Mouse (Mus musculus) thymus, postnatal 25 days (tissue): ENCODE results near the gene Nudt14.

Experiments
- DNase-seq: peaks from one replicate; pipeline ENCODE4 v3.0.0; 2022

The Nudt14 gene

DNA sequence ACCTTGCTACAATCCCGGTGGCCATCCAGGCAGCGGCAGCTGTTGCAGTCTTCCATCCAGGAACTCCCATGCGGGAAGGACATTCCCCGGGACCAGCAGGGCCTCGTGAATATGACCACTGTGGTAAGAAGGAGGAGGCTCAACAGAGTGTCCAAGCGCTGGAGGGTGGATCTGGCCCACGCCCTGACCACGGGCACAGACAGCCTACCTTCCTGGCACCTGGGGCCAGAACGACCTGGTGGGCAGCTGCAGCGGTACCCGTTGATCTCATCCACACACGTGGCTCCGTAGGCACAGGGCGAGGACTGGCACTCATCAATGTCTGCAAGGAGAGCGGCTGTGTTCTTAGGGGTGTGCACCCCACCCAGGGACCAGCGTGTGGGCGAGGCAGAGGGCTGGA, 30.2 kb downstream of the Nudt14 start:
- no peak for DNase-seq

GRCm38 (mm10) chr12:112908991-112909390, 32.9 kb downstream of the Nudt14 start:
- no peak for DNase-seq

GRCm38 (mm10) chr12:112905001-112905400, 36.9 kb downstream of the Nudt14 start:
- no peak for DNase-seq

DNA sequence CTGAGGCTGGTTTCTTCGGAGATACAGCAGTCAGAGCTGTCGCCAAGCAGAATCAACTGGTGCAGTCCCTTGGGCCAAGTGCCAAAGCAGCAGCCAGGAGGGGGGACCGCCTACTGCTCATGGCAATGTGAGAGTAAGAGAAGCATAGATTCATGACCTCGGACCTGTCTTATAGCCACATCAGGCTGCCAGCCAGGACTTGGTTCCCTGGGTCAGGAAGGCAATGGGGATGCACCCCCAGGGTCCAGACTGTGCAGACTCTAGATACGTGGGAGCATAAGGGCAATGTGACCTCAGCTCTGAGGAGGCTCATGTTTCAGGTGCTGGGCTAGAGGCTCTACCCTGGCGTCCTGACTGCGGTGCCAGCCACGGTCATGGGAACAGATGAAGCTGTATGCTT, 38.0 kb downstream of the Nudt14 start:
- DNase-seq: no peak

DNA sequence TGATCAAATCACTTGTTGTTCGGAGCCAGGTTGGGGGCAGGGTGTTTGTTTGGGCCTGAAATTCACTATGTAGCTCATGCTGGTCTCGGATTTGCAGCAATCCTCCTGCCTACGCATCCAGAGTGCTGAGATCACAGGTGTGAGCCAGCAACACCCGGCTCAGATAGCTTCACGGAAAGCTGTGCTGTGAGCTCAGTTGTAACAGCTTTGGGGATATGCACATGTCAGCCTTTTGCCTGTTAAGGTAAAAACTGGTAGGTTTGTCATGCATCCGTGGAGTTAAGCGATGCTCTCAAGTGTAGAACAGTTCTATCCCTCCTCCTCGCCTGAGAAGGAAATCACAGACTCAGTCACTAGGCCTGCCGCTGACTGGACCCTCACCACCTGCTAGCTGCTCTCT, 41.3 kb downstream of the Nudt14 start:
- no peak for DNase-seq

DNA sequence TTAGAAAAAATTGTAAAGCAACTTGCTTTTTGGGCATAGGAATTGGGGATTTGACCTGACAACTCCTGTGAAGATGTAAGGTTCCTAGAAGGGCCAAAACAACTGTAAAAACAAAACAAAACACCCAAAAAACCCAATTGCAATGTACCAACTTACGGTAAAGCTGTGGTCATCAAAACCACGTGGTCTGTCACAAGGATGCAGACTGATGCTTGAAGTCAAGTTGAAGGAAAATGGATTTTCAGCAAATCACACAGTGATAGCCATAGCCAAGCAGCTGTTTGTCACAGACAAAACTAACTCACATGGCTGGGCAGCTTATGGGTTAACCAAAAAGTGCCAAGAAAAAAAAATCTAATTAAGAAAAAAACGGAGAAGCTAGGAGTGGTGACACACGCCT, 43.0 kb downstream of the Nudt14 start:
- DNase-seq: no peak

DNA sequence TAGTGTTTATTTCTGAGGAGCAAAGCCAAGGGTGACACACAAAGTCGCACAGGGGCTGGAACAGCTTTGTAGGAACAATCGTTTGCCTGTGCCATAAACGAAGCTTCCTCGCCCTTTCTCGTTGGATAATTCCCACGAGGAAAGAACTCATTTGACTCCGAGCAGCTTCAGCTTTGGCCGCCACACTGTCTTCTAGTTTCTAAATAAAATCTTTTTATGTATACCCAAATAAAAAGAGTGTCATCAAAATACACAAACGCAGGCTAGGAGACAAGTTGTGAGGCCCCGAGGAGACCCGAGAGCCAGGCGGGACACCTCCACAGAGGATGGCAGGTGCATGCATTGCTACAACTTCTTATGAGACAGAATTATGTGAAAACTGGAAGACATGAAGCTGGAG, 43.6 kb downstream of the Nudt14 start:
- no peak for DNase-seq

DNA sequence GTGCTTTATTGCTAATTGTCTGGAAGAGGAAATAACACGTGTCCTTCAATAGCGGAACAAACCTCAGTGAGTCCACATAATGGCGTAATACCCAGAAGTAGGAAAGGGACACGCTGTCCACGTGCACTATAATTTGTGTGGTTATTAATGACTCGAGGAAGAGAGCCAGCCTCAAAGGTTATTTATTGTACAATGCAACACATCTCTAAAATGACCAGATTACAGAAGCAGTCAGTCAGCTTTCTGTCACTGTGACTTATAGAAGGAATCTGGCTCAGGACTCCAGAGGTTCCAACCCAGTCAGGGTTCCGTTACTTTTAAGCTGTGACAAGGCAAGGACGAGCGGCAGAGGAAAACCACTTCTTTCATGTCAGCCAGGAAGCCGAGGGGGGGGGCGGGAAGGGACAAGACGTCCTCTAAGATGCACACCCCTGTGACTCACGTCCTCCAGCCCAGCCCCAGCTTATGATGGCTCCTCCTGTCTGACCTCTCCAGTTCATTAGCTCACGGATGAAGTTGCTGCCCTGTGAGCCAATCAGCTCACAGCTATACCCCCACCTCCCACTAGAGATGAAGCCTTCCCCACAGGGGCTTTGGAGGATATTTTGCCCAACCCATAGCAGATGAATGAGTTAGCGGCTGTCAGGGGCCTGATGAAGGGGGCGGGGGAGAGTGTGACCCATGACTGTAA, 44.3 kb downstream of the Nudt14 start:
- no peak for DNase-seq

- no peak for DNase-seq
Measured at GRCm38 (mm10) chr12:112894969-112895368, 47.0 kb downstream of the Nudt14 start.

- DNase-seq: no peak
Measured at GRCm38 (mm10) chr12:112894303-112894884, 47.5 kb downstream of the Nudt14 start.

DNA sequence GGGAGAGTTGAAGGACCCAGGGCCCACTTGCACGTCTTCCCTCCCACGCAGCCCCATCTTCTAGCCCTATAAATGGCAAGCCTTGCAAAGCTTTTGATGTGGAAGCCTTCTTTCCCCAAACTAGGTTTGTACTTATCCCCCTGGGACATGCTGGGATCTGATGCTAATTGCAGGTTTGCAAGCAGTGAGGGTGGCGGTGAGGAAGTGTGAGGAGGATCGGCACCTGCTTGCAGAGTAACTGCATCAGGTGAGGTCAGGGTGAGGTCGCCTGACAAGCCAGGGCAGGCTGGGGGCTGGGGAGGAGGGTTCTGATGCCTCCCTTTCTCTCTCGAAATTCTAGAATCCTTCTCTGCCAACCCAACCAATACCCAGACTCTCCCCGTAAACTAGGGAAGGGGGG, 56.5 kb downstream of the Nudt14 start:
- DNase-seq: no peak
